Mouse (Mus musculus) midbrain, embryonic 14.5 days (tissue): ENCODE measurements around the gene Izumo2. TPM values are rescaled to one million over a fixed set of nuclear protein-coding genes. Genes with fewer than 3 reads are reported as not detected.
"Not testable (repeated sequence)": the region's sequence is repeated elsewhere in the genome, so short reads cannot be mapped to it uniquely, and the experiment has no call there.

Experiments
- ATAC-seq: fragments of 200-750 bp; cut with Nextera tagmentation; 2 replicates; pipeline ENCODE4 v1.8.0; 2017; ENCODE audit warnings: moderate number of reproducible peaks, moderate library complexity; ENCODE audit not compliant: low FRiP score, low TSS enrichment
- DNase-seq: peaks from one replicate; pipeline ENCODE4 v3.0.0-alpha.2; 2015
- H3K27ac ChIP-seq: fragments of 300-500 bp; sonication (generic); replicated peaks from 2 replicates; pipeline ENCODE4 v1.5.1; 2014; ENCODE audit warnings: mild to moderate bottlenecking, low read depth, low read length, moderate library complexity
- H3K27me3 ChIP-seq: fragments of 300-500 bp; sonication (generic); 2 replicates; pipeline ENCODE4 v1.6.1; 2014; ENCODE audit warnings: low read length, control low read depth, mixed read lengths; ENCODE audit not compliant: control insufficient read depth, insufficient read depth
- H3K36me3 ChIP-seq: fragments of 300-500 bp; sonication (generic); 2 replicates; pipeline ENCODE4 v1.6.1; 2014; ENCODE audit warnings: low read length, control low read depth; ENCODE audit not compliant: control insufficient read depth, insufficient read depth
- H3K4me1 ChIP-seq: fragments of 300-500 bp; sonication (generic); 2 replicates; pipeline ENCODE4 v1.6.1; 2014; ENCODE audit warnings: mild to moderate bottlenecking, antibody characterized with exemption, low read length, control low read depth; ENCODE audit not compliant: control insufficient read depth, insufficient read depth
- H3K4me2 ChIP-seq: fragments of 300-500 bp; sonication (generic); 2 replicates; pipeline ENCODE4 v1.6.1; 2014; ENCODE audit warnings: mild to moderate bottlenecking, low read length, moderate library complexity
- H3K4me3 ChIP-seq: fragments of 300-500 bp; sonication (generic); replicated peaks from 2 replicates; pipeline ENCODE4 v1.5.1; 2014; ENCODE audit warnings: low read depth, low read length
- H3K9ac ChIP-seq: fragments of 300-500 bp; sonication (generic); replicated peaks from 2 replicates; pipeline ENCODE4 v1.6.1; 2014; ENCODE audit warnings: mild to moderate bottlenecking, low read length, moderate library complexity
- H3K9me3 ChIP-seq: fragments of 300-500 bp; sonication (generic); 2 replicates; pipeline ENCODE4 v1.6.1; 2016; ENCODE audit warnings: low read length, control low read depth, mixed read lengths; ENCODE audit not compliant: control insufficient read depth
- WGBS: fragments of 180-500 bp; shearing (Covaris S2); extraction: QIAGEN DNeasy Blood & Tissue Kit; methylation state at CpG from one replicate; pipeline ENCODE4 v1.1.7; 2014; 5-methylcytosine and 5-hydroxymethylcytosine counted together
- polyA plus RNA-seq: library from polyadenylated mRNA; unstranded; fragments of >200 nt; fragmentation: Nextera tagmentation; extraction: Ambion mirVana; gene quantifications from 2 replicates; pipeline ENCODE4 v1.2.1, GENCODE M21; 2014

The Izumo2 gene
- polyA plus RNA-seq, 1 experiment from 2014 or later = not detected

DNA sequence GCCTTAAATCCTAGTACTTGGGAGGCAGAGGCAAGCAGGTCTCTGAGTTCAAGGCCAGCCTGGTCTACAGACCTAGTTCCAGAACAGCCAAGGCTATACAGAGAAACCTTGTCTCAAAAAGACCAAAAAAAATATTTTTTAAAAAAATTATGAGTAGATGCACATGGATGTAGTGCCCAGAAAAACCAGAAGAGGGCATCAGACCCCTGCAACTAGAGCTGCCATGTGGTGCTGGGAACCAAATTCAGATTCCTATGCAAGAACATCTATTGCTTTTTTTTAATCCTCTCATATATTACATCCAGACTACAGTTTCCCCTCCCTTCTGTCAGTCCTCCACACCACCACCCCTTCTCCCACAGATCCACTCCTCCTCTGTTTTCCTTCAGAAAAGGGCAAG is 2.2 kb upstream of the Izumo2 start:
- H3K9ac ChIP-seq = no peak overlapping the region
- H3K9me3 ChIP-seq = no peaks in the 10 kb centered on the region
- no peaks in the 10 kb centered on the region for H3K36me3 ChIP-seq
- DNase-seq (no peak), ATAC-seq (no peak)
- H3K27ac ChIP-seq = no peak overlapping the region
- H3K4me3 ChIP-seq = no peak overlapping the region
- H3K4me2 ChIP-seq = no peak overlapping the region
- H3K4me1 ChIP-seq = no peaks in the 10 kb centered on the region
- H3K27me3 ChIP-seq = no peaks in the 10 kb centered on the region

DNA sequence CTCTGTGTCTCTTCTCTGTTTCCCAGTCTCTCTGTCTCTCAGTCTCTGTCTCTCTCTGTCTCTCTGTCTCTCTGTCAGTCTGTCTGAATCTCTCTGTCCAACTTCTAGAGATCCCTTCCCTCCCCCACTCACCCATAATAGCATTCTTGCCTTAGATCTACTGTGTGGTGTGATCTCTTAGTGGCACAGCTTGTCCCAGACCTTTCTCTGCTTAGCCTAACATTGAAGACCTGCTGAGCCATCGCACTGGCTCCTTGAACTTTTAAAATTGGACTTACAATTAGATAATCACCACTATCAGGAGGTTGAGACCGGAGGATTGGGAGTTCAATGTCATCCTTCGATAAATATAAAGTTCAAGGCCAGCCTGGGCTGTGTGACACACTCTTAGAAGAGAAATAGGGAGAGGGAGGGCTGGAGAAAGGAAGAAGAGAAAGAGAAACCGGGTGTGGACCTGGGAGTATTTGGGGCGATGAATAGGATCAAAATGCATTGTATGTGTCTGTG is 1.3 kb upstream of the Izumo2 start:
- Histone ChIP-seq H3K36me3 (no peaks in the 10 kb centered on the region), H3K27me3 (no peaks in the 10 kb centered on the region), H3K4me1 (no peaks in the 10 kb centered on the region), H3K27ac (no peak overlapping the region), H3K9me3 (no peaks in the 10 kb centered on the region), H3K9ac (no peak overlapping the region), H3K4me3 (no peak overlapping the region), H3K4me2 (no peak overlapping the region)
- ATAC-seq (no peak), DNase-seq (no peak)
- 90% methylated on average over 5 of the region's 5 CpGs for WGBS

DNA sequence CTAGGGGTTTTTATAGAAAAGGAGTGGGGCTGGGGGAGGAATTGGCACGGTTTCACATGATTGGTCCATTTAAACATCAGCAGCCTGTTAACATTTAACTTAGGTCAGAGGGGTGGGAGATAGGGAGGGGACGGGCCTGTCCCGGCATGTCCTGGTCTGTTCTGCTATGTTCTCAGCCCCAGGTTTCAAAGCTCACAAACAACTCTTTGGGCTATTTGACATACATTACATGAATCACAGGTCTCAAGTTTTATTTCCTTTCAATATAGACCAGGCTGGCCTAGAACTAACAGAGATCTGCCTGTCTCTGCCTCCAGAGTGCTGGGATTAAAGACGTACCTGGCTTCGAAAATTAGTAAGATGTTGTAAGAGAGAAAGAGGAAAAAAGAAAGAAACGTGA is 449 bp upstream of the Izumo2 start:
- not testable (repeated sequence) for H3K4me2 ChIP-seq, H3K4me1 ChIP-seq, H3K4me3 ChIP-seq, DNase-seq, H3K9ac ChIP-seq, ATAC-seq, H3K27ac ChIP-seq, H3K27me3 ChIP-seq, H3K9me3 ChIP-seq, H3K36me3 ChIP-seq
- WGBS = 85% methylated on average over 5 of the region's 6 CpGs

DNA sequence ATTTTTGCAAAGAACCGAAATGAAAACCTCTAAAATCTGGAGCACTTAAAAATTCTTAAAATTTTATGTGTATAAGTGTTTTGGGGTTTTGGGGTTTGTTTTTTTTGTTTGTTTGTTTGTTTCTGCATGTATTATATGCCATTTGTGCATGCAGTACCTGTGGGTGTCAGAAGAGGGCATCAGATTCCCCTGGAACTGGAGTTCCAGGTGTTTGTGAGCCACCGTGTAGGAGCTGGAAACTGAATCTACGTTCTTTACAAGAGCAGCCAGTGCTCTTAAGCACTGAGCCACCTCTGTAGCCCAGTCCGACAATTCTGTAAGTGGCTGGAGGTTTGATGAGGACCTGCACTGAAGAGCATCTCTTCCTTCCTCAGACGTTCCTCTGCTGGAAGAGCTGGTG is 1.3 kb downstream of the Izumo2 start:
- H3K9me3 ChIP-seq = no peaks in the 10 kb centered on the region
- no peaks in the 10 kb centered on the region for H3K4me1 ChIP-seq
- ATAC-seq = no peak
- no peaks in the 10 kb centered on the region for H3K27me3 ChIP-seq
- H3K4me3 ChIP-seq = no peak overlapping the region
- no peak overlapping the region for H3K27ac ChIP-seq
- H3K4me2 ChIP-seq = no peak overlapping the region
- WGBS = 85% methylated on average over 5 of the region's 5 CpGs
- no peaks in the 10 kb centered on the region for H3K36me3 ChIP-seq
- no peak overlapping the region for H3K9ac ChIP-seq
- DNase-seq = no peak

DNA sequence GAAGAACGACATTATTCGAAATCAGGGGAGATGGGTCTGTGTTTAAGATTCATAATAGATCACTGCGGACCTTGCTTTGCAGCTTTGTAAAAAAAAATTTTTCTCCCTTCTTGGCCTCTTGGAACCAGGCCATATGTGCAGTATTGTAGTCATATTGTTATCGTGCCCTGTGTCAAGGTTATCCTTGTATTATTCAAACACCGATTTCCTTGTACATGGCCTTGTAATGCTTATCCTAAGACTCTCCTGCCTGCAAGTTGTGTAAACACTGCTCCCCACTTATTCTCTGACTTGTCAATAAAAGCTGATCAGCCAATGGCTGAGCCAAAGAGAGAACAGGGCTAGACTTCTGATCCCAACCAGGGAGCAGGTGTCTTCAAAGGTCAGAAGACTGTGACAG is 13.5 kb downstream of the Izumo2 start:
- no peak for ATAC-seq
- Histone ChIP-seq H3K4me2 (no peak overlapping the region), H3K36me3 (no peaks in the 10 kb centered on the region), H3K27me3 (no peaks in the 10 kb centered on the region), H3K4me3 (no peak overlapping the region), H3K4me1 (no peaks in the 10 kb centered on the region), H3K27ac (no peak overlapping the region), H3K9me3 (no peaks in the 10 kb centered on the region), H3K9ac (no peak overlapping the region)
- WGBS = 82% methylated on average over 5 of the region's 5 CpGs
- DNase-seq = no peak

DNA sequence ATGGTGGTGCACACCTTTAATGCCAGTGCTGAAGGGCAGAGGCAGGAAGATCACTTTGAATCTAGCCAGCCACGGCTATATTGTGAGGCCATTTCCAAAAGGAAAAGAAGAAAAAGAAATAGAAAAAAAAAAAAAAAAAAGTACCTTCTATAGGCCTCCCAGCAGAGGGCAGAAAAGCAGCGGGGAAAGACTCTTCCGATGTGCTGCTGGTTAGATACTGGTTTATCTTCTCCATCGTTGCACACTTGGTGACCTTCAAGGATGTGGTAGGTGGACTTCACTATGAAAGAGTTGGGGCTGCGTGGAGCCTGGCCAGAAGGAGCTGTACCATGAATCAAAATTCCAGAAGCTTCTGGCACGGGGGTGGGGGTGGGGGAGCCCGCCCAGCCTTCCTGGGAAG is 15.8 kb downstream of the Izumo2 start:
- no peak overlapping the region for H3K27ac ChIP-seq
- no peaks in the 10 kb centered on the region for H3K27me3 ChIP-seq
- no peak overlapping the region for H3K4me3 ChIP-seq
- DNase-seq (peak; percentile 66), ATAC-seq (no peak)
- no peaks in the 10 kb centered on the region for H3K9me3 ChIP-seq
- H3K9ac ChIP-seq = no peak overlapping the region
- no peaks in the 10 kb centered on the region for H3K4me1 ChIP-seq
- H3K36me3 ChIP-seq = no peaks in the 10 kb centered on the region
- H3K4me2 ChIP-seq = no peak overlapping the region
- 31% methylated on average over 7 of the region's 7 CpGs for WGBS

DNA sequence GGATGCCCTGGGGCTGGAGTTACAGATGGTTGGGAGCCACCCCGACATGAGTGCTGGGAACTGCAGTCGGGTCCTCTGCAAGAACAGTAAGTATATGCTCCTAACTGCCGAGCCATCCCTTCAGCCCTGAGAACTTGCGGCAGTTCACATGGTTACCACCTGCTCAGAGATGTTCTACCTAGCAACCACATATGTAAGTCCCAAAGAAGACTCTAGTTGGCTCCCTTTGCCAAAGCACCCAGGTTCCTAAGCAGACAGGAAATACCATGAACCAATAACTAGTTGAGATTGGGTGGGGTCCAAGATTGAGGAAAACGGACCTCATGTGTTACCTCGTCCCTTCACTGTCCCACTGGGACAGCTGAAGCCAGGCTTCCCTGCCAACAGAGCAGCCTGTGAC is 17.8 kb downstream of the Izumo2 start:
- Histone ChIP-seq H3K36me3 (no peaks in the 10 kb centered on the region), H3K27me3 (no peaks in the 10 kb centered on the region), H3K27ac (no peak overlapping the region), H3K4me1 (no peaks in the 10 kb centered on the region), H3K9ac (no peak overlapping the region), H3K9me3 (no peaks in the 10 kb centered on the region), H3K4me3 (no peak overlapping the region), H3K4me2 (no peak overlapping the region)
- WGBS = 83% methylated on average over 6 of the region's 6 CpGs
- ATAC-seq (no peak), DNase-seq (no peak)

DNA sequence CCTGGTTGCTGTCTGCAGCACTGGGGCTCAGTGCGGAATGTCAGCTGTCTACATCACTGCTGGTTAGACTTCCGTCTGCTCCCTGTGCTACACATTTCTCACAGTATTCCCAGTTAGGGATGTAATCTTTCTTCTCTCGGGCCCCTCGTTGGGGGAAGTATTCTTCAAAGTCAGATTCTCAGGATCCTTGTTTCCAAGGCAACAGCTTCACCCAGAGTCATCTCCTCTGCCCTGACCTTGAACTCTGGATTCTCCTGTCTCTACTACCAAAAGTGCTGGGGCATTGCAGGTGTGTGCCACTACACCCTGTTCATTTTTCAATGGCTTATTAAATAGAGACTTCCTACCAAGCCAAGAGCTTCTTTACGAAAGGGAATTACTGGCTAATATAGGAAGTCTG is 18.6 kb downstream of the Izumo2 start:
- no peak overlapping the region for H3K27ac ChIP-seq
- H3K4me3 ChIP-seq = no peak overlapping the region
- no peaks in the 10 kb centered on the region for H3K36me3 ChIP-seq
- no peak overlapping the region for H3K4me2 ChIP-seq
- DNase-seq (no peak), ATAC-seq (no peak)
- H3K9ac ChIP-seq = no peak overlapping the region
- no peaks in the 10 kb centered on the region for H3K4me1 ChIP-seq
- no peaks in the 10 kb centered on the region for H3K9me3 ChIP-seq
- WGBS = 61% methylated on average over 5 of the region's 5 CpGs
- no peaks in the 10 kb centered on the region for H3K27me3 ChIP-seq

DNA sequence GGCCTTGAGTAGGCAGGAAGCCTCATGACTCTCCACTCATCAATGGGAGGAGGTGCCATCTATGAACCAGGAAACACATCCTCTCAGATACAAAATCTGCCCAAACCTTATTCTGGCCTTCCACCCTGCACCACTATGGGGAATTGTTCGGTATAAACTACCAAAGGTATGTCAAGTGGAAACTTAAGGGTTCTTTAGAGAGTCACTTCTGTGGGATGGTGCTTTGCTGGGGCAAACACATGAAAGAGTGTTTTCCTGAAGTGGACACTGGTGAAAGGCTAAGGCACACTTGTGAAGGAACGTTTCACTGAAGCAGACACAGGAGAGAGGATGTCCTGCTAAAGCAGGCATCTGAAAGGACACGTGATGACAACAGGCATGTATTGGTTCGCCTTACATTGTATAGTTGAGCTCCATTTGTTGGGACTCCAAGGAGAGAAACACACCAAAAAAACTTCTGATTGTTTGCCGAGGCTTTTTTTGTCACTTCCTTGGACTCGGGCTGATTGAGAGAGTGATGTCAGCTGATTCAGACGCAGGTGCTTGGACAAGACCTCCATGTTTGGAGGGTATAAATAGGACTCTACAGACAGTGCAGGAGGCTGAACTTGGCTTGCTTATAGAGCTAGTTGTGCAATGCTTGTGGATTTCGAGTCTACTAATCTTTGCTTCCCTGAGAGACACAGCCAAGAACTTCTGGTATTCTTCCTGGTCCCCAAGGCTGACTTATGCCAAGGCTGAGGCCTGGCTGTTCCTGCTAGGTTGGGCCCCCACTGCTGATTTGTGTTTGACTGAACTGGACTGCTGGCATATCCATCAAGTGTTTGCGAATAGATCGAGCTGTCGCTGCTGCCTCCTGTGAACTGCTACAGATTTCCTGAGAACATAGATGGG is 19.8 kb downstream of the Izumo2 start:
- WGBS = 89% methylated on average over 11 of the region's 11 CpGs

More for the DNA sequence above, 19.8 kb downstream of the Izumo2 start:
- H3K4me3 ChIP-seq = no peak overlapping the region
- no peak overlapping the region for H3K9ac ChIP-seq
- no peaks in the 10 kb centered on the region for H3K27me3 ChIP-seq
- no peak for ATAC-seq
- H3K4me2 ChIP-seq = no peak overlapping the region
- no peak for DNase-seq
- H3K36me3 ChIP-seq = no peaks in the 10 kb centered on the region
- no peaks in the 10 kb centered on the region for H3K4me1 ChIP-seq
- H3K27ac ChIP-seq = no peak overlapping the region
- no peaks in the 10 kb centered on the region for H3K9me3 ChIP-seq
